In genomic region chr10:96786903-96787571, GRCm38 (mm10) we compare ENCODE assay signal across 11 mouse cellular contexts.
DNase-seq lines count a peak whose midpoint lies in the region; ATAC-seq lines count a peak whose summit lies in the region.
"Had no signal": no experiment of that assay in that cellular context is flagged by ENCODE, and none has a peak within 500 bp of the region (broad histone marks: within the 10 kb centered on the region; RNA-seq: fewer than 3 reads in every experiment).

No protein-coding gene starts in this region.

- DNase-seq in B cell, adult 2 months, result peak; percentile 38 to 42
- peak; percentile 85 for DNase-seq in CD4-positive, CD25-positive, alpha-beta regulatory T cell, adult 2 months (ENCODE audit: low read depth, low spot score)
- DNase-seq in spleen, postnatal 36 days (ENCODE audit: low spot score in 2 of 2), result peak; percentile 60 to 65
- DNase-seq in frontal cortex, postnatal 36 days (ENCODE audit: low spot score in 2 of 2), result no peak
- no peak for DNase-seq in Muller cell, postnatal 12 days (ENCODE audit: inconsistent ontology term)
- DNase-seq: adrenal gland, adult 8-10 months; kidney, postnatal 36 days; liver, embryonic 13.5 days had no signal

- peak; percentile 99 for ATAC-seq in inflammation-experienced regulatory T-cells, adult 6 months
- ATAC-seq in cerebellum, adult (ENCODE audit: insufficient number of reproducible peaks, low FRiP score, low TSS enrichment), result no peak
- ATAC-seq: hindbrain, postnatal 0 days had no signal

Comparison
In these comparisons a context has a peak if more than half of its experiments do, and no peak if none do; other contexts are left out.
1. DNase-seq: peak in B cell, adult 2 months (2 of 2), CD4-positive, CD25-positive, alpha-beta regulatory T cell, adult 2 months (single experiment) and spleen, postnatal 36 days (2 of 2); none in frontal cortex, postnatal 36 days (0 of 2) and Muller cell, postnatal 12 days (single experiment).